Mouse (Mus musculus) midbrain, postnatal 0 days (tissue): ENCODE data around the gene Nup88. TPM values are rescaled to one million over a fixed set of nuclear protein-coding genes. Genes with fewer than 3 reads are reported as not detected.
A peak's percentile ranks its signal among the peaks of the same experiment; 100 is the strongest.

Experiments used
- ATAC-seq: fragments of 200-750 bp; cut with Nextera tagmentation; 2 replicates; pipeline ENCODE4 v1.8.0; 2017; ENCODE audit warnings: moderate number of reproducible peaks, mild to moderate bottlenecking, moderate TSS enrichment, moderate library complexity; ENCODE audit not compliant: low FRiP score
- DNase-seq: peaks from one replicate; pipeline ENCODE4 v3.0.0-alpha.2; 2015; ENCODE audit warnings: low spot score
- H3K27ac ChIP-seq: fragments of 300-500 bp; sonication (generic); 2 replicates; pipeline ENCODE4 v1.5.1; 2014; ENCODE audit warnings: low read depth, mild to moderate bottlenecking, low read length, mixed read lengths
- H3K27me3 ChIP-seq: fragments of 300-500 bp; sonication (generic); 2 replicates; pipeline ENCODE4 v1.6.1; 2014; ENCODE audit warnings: low read length, control low read depth, mixed read lengths; ENCODE audit not compliant: insufficient read depth
- H3K36me3 ChIP-seq: fragments of 300-500 bp; sonication (generic); 2 replicates; pipeline ENCODE4 v1.6.1; 2014; ENCODE audit warnings: low read length, control low read depth, mixed read lengths; ENCODE audit not compliant: insufficient read depth
- H3K4me1 ChIP-seq: fragments of 300-500 bp; sonication (generic); 2 replicates; pipeline ENCODE4 v1.6.1; 2014; ENCODE audit warnings: mild to moderate bottlenecking, control low read depth, antibody characterized with exemption, low read length, mixed read lengths; ENCODE audit not compliant: insufficient read depth
- H3K4me2 ChIP-seq: fragments of 300-500 bp; sonication (generic); 2 replicates; pipeline ENCODE4 v1.6.1; 2014; ENCODE audit warnings: low read depth, mild to moderate bottlenecking, low read length, mixed read lengths; ENCODE audit not compliant: poor library complexity, severe bottlenecking
- H3K4me3 ChIP-seq: fragments of 300-500 bp; sonication (generic); 2 replicates; pipeline ENCODE4 v1.5.1; 2014; ENCODE audit warnings: low read depth, mild to moderate bottlenecking, low read length, moderate library complexity
- H3K9ac ChIP-seq: fragments of 300-500 bp; sonication (generic); replicated peaks from 2 replicates; pipeline ENCODE4 v1.6.1; 2014; ENCODE audit warnings: mild to moderate bottlenecking, low read length, moderate library complexity, mixed read lengths; ENCODE audit not compliant: poor library complexity, severe bottlenecking
- H3K9me3 ChIP-seq: fragments of 300-500 bp; sonication (generic); 2 replicates; pipeline ENCODE4 v1.6.1; 2016; ENCODE audit warnings: low read length, control low read depth
- CTCF ChIP-seq: IDR thresholded peaks from 2 replicates; pipeline ENCODE4 v1.5.1; 2016; ENCODE audit warnings: antibody characterized with exemption, mild to moderate bottlenecking
- WGBS: fragments of 180-500 bp; shearing (Covaris S2); extraction: QIAGEN DNeasy Blood & Tissue Kit; methylation state at CpG from one replicate; pipeline ENCODE4 v1.1.7; 2014; 5-methylcytosine and 5-hydroxymethylcytosine counted together
- polyA plus RNA-seq: library from polyadenylated mRNA; unstranded; fragments of >200 nt; fragmentation: Nextera tagmentation; extraction: Ambion mirVana; gene quantifications from 2 replicates; pipeline ENCODE4 v1.2.1, GENCODE M21; 2015
- total RNA-seq: library from RNA; depleted of rRNA; stranded (reverse); fragments of >200 nt; gene quantifications from 2 replicates; pipeline ENCODE4 v1.2.3, GENCODE M21; 2014; rRNA removed

The Nup88 gene
- total RNA-seq, result 63.8 and 98.6 TPM in 2 replicates
- polyA plus RNA-seq, result 98.2 and 104 TPM in 2 replicates

DNA sequence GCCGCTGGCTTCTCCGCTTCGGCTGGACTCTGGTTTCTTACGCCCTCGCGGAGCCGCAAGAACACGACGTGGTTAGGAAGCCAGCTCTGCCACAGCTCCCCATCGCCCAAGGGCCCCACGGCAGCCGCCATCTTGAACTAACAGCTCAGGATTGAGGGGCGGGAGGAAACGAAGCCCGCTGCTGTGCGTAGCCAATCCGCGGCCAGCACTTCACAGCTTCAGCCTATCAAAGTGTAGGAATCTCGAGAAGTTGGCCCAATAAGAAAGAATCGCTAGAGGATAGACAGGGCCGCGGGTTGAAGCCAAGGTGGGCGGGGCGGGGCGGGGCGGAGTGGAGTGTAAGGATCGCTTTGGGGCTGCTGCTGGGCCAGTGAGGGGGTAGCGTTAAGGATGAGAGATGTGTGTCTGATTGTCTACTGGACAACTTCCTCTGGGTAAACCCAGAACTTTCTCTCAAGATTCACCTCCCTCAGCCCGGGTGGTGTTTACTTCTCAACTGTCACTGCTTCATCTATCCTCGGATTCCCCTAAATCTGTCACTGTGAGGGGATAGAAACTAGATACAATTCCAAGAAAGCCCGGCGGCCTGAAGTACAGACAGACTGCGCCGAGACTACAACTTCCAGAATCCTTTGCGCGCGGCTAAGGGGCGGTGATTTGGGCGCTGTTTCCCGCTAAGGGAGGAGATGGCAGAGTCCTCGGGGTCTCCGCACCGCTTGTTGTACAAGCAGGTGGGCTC lies at the start of gene Nup88, which contains the start of gene Rpain:
Nup88 (minus strand) TSS at position 153 of the 739 bp plus-strand sequence.
Rpain (plus strand) TSS at position 393 of the 739 bp plus-strand sequence.
- Histone ChIP-seq H3K4me1 (no peaks in the 10 kb centered on the region; the same call in 1 of the 2 replicates), H3K27me3 (no peaks in the 10 kb centered on the region)
- under 1% methylated on average over 42 of the region's 43 CpGs for WGBS

DNA sequence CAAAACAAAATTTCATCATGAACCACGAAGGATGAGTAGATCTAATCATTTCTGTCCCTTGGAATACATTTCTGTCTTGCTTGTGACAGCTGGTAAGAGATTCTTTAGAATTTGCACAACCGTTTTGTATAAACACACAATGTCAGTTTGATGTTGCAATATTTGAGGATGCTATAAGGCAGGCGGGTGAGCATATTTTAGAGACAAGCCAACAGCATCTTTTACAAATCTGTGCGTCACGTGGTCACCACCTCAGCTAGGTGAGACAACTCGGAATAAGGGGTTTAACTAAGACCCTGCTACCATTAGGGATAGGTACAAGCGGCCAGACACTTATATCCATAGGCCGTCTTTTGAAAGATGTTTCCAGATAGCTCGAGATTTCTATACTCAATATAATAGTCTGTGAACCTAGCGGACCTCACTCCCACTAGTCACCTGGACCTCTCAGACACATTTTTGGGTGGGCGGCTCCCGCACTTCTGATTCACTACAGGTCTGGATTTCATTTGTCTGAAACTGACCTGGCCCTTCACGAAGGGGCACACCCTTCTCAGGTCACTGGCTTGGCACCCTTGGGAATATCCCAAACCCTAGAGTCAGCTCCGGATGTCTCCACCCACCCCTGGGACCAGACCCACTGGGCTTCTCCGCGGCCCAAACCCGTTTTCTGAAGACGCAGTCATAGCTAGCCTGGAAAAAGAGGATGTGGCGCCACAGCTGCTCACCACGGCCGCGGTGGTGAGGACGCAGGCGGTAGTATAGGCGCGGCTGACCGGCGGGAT lies 48.8 kb upstream of the Nup88 start:
- peak; percentile 27; the same call in 1 of the 2 replicates for ATAC-seq
- Histone ChIP-seq H3K27me3 (no peaks in the 10 kb centered on the region), H3K9me3 (no peaks in the 10 kb centered on the region), H3K4me2 (peak overlapping the region; percentile 80), H3K9ac (peak overlapping the region; percentile 93), H3K27ac (peak overlapping the region; percentile 87), H3K4me1 (peaks cover 8% of the 10 kb centered on the region), H3K4me3 (peak overlapping the region; percentile 91), H3K36me3 (peaks cover 5% of the 10 kb centered on the region; the same call in 1 of the 2 replicates)
- 7% methylated on average over 22 of the region's 28 CpGs for WGBS
- no peak for DNase-seq
- TF ChIP-seq CTCF, result no peak

More for the DNA sequence above, at the start of gene Nup88, which contains the start of gene Rpain:
- H3K27ac ChIP-seq, result peak within 1 kb of the TSS; percentile 91
- TF ChIP-seq CTCF, result no peak
- DNase-seq (peak; percentile 98), ATAC-seq (peak; percentile 97)
- peaks cover 20% of the 10 kb centered on the region for H3K36me3 ChIP-seq
- H3K4me2 ChIP-seq, result peak within 1 kb of the TSS; percentile 88
- peak within 1 kb of the TSS; percentile 96 for H3K4me3 ChIP-seq
- no peaks in the 10 kb centered on the region for H3K9me3 ChIP-seq
- H3K9ac ChIP-seq, result peak within 1 kb of the TSS; percentile 93

DNA sequence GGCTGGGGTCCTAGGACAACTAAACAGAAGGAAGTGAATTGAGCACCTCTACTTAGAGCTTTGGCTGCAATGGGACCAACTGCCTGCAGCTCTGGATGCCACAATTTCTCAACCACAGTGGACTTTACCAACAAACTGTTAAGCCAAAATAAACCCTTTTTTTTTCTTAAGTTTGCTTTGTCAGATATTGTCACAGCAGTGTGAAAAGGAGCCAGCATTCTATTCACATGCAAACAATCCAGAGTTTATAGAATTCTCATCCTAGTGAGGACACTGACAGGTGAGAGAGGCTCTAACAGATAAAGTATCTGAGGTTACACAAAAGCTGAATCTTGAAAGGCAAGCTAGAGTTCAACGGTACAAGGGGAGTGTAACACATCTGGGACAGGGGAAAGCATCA lies 47.3 kb upstream of the Nup88 start:
- no peak for DNase-seq
- 89% methylated on average over 1 of the region's 1 CpGs for WGBS
- no peak overlapping the region for H3K9ac ChIP-seq
- ATAC-seq, result no peak
- peaks cover 5% of the 10 kb centered on the region; the same call in 1 of the 2 replicates for H3K36me3 ChIP-seq
- no peak overlapping the region for H3K4me3 ChIP-seq
- H3K4me2 ChIP-seq, result no peak overlapping the region
- no peaks in the 10 kb centered on the region for H3K27me3 ChIP-seq
- H3K9me3 ChIP-seq, result no peaks in the 10 kb centered on the region
- no peak overlapping the region for H3K27ac ChIP-seq
- TF ChIP-seq CTCF, result no peak
- H3K4me1 ChIP-seq, result peaks cover 8% of the 10 kb centered on the region

- ATAC-seq (no peak), DNase-seq (no peak)
- Histone ChIP-seq H3K36me3 (peaks cover 16% of the 10 kb centered on the region), H3K27me3 (no peaks in the 10 kb centered on the region), H3K9me3 (no peaks in the 10 kb centered on the region), H3K27ac (no peak overlapping the region), H3K4me1 (no peaks in the 10 kb centered on the region), H3K4me2 (no peak overlapping the region), H3K9ac (no peak overlapping the region), H3K4me3 (no peak overlapping the region)
- TF ChIP-seq CTCF, result no peak
- 95% methylated on average over 7 of the region's 7 CpGs for WGBS
Measured at GRCm38 (mm10) chr11:71012743-71013142, 43.0 kb upstream of the Nup88 start.

- Histone ChIP-seq H3K9me3 (no peaks in the 10 kb centered on the region), H3K4me1 (peaks cover under 1% of the 10 kb centered on the region; the same call in 1 of the 2 replicates), H3K27ac (no peak overlapping the region), H3K4me2 (no peak overlapping the region), H3K36me3 (peaks cover 14% of the 10 kb centered on the region), H3K27me3 (no peaks in the 10 kb centered on the region), H3K9ac (no peak overlapping the region), H3K4me3 (no peak overlapping the region)
- ATAC-seq, result no peak
- DNase-seq, result no peak
- 95% methylated on average over 3 of the region's 3 CpGs for WGBS
- TF ChIP-seq CTCF, result no peak
Measured at GRCm38 (mm10) chr11:71008321-71008720, 38.5 kb upstream of the Nup88 start.
